Mouse (Mus musculus) myocyte (in vitro differentiated cells): ENCODE results near the gene Rere.

ENCODE experiments used
- CEBPB ChIP-seq: IDR thresholded peaks from 2 replicates; pipeline ENCODE4 v1.6.1; 2011; ENCODE audit warnings: mild to moderate bottlenecking, moderate library complexity; ENCODE audit not compliant: poor library complexity, insufficient read depth, severe bottlenecking
- E2F4 ChIP-seq: IDR thresholded peaks from one replicate; pipeline ENCODE4 v1.6.1; 2011; ENCODE audit warnings: mild to moderate bottlenecking, control low read depth, moderate library complexity; ENCODE audit not compliant: insufficient read depth
- MAX ChIP-seq: IDR thresholded peaks from one replicate; pipeline ENCODE4 v1.6.1; 2011; ENCODE audit warnings: low read depth, mild to moderate bottlenecking, control low read depth
- MYOG ChIP-seq, 3 experiments: IDR thresholded peaks; one replicate each; pipeline ENCODE4 v1.6.1; 2011; ENCODE audit warnings: control low read depth in 2 of 3, low read depth in 2 of 3, mild to moderate bottlenecking in 2 of 3; ENCODE audit not compliant: insufficient read length in 2 of 3, control insufficient read depth in 1 of 3, insufficient read depth in 1 of 3
- POLR2A ChIP-seq: IDR thresholded peaks from one replicate; pipeline ENCODE4 v1.6.1; 2011; ENCODE audit warnings: low read depth, mild to moderate bottlenecking, control low read depth, moderate library complexity; ENCODE audit not compliant: insufficient read length
- POLR2AphosphoS2 ChIP-seq: IDR thresholded peaks from one replicate; pipeline ENCODE4 v1.6.1; 2011; ENCODE audit warnings: low read depth, control low read depth; ENCODE audit not compliant: insufficient read length
- REST ChIP-seq: IDR thresholded peaks from one replicate; pipeline ENCODE4 v1.6.1; 2011; ENCODE audit warnings: mild to moderate bottlenecking, control low read depth, moderate library complexity; ENCODE audit not compliant: insufficient read depth, insufficient read length
- TCF12 ChIP-seq: IDR thresholded peaks from one replicate; pipeline ENCODE4 v1.6.1; 2011; ENCODE audit warnings: mild to moderate bottlenecking, control low read depth; ENCODE audit not compliant: poor library complexity, insufficient read depth, severe bottlenecking

- no peak for TF ChIP-seq POLR2A
- TF ChIP-seq MYOG (IDR thresholded peaks at IDR 0.05; ENCODE audit: control insufficient read depth in 1 of 3, insufficient read depth in 1 of 3, insufficient read length in 2 of 3, low read depth in 2 of 3), result no peak
- TF ChIP-seq MAX, result no peak
- no peak for TF ChIP-seq POLR2AphosphoS2
- TF ChIP-seq TCF12, result no peak
- no peak for TF ChIP-seq REST
- no peak for TF ChIP-seq E2F4
- no peak for TF ChIP-seq CEBPB
Measured at GRCm38 (mm10) chr4:150337260-150337659, 55.8 kb downstream of the Rere start.
